Mouse (Mus musculus): ENCODE results near the gene Grb14. TPM values are rescaled to one million over a fixed set of nuclear protein-coding genes. Genes with fewer than 3 reads are reported as not detected.

Grb14 gene
- 1.5 and 3.2 TPM in 2 replicates for polyA plus RNA-seq (2012; rRNA removed; ENCODE audit: low replicate concordance)

DNA sequence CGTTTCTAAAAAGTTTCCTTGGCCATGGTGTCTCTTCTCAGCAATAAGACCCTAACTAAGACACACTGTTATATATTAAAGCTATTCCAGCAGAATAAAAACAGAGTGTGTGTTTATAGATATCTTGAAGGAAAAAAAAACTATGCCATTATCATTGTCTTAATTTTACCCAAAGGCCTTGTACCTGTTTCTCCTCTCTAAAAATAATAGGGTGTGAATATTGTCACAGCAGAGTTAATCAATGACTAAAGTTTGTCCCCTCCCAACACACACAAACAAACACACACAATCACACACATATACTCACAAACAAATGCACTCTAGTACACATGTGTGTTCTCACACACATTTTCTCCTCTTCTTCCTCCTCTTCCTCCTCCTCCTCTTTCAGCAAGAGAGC is at the start of gene Grb14:
TSS of gene Grb14 (minus strand) at position 101 of the 400 bp plus-strand sequence.

Other genes with a start within 250 kb of the Grb14 start
- gene Cobll1, start 214.4 kb upstream of the Grb14 start, polyA plus RNA-seq (2012; rRNA removed; ENCODE audit: low replicate concordance), result 1.6 and 2.6 TPM in 2 replicates